Mouse (Mus musculus): Measurements from ENCODE around the gene Zkscan1. TPM values are rescaled to one million over a fixed set of nuclear protein-coding genes. Genes with fewer than 3 reads are reported as not detected.
"Not testable (repeated sequence)": the region's sequence is repeated elsewhere in the genome, so short reads cannot be mapped to it uniquely, and the experiment has no call there.

Zkscan1 gene
- polyA plus RNA-seq (2016; fragmentation: Nextera tagmentation; extraction: Ambion mirVana): 7.3 and 8.2 TPM in 2 replicates

GRCm38 (mm10) chr5:138084996-138085395 lies at the start of gene Zkscan1:
TSS of gene Zkscan1 (plus strand) at chr5:138085084.
- H3K4me1 ChIP-seq: peaks cover 51% of the 10 kb centered on the region

GRCm38 (mm10) chr5:138052894-138053293 lies 32.0 kb upstream of the Zkscan1 start, which contains the start of gene Smok3c:
TSS of gene Smok3c (plus strand) at chr5:138053194.
- H3K4me1 ChIP-seq; H3K4me3 ChIP-seq; ATAC-seq; H3K27me3 ChIP-seq (replicated peaks); H3K9me3 ChIP-seq (replicated peaks); H3K36me3 ChIP-seq; H3K27ac ChIP-seq; H3K4me2 ChIP-seq; H3K9ac ChIP-seq: not testable (repeated sequence)
- WGBS (ENCODE audit: insufficient replicate concordance): no CpG with 5 or more reads among the region's 5 CpGs

More at GRCm38 (mm10) chr5:138084996-138085395, at the start of gene Zkscan1:
- Histone ChIP-seq H3K27ac (peak within 1 kb of the TSS; percentile 83), H3K36me3 (peaks cover 15% of the 10 kb centered on the region), H3K4me3 (peak within 1 kb of the TSS; percentile 95), H3K4me2 (peak within 1 kb of the TSS; percentile 82), H3K9ac (peak within 1 kb of the TSS; percentile 94), H3K27me3 (replicated peaks) (no peaks in the 10 kb centered on the region), H3K9me3 (replicated peaks) (no peaks in the 10 kb centered on the region)
- WGBS (ENCODE audit: insufficient replicate concordance): under 1% methylated on average over 27 of the region's 27 CpGs
- ATAC-seq: peak; percentile 91

- Histone ChIP-seq H3K4me2 (no peak overlapping the region), H3K4me1 (no peaks in the 10 kb centered on the region), H3K9me3 (replicated peaks) (no peaks in the 10 kb centered on the region), H3K27ac (no peak overlapping the region), H3K9ac (no peak overlapping the region), H3K27me3 (replicated peaks) (no peaks in the 10 kb centered on the region), H3K4me3 (no peak overlapping the region), H3K36me3 (no peaks in the 10 kb centered on the region)
- no peak for ATAC-seq
- 85% methylated on average over 4 of the region's 4 CpGs for WGBS (ENCODE audit: insufficient replicate concordance)
Observed at GRCm38 (mm10) chr5:138073803-138074202, 11.1 kb upstream of the Zkscan1 start.

GRCm38 (mm10) chr5:138075684-138076083 lies 9.2 kb upstream of the Zkscan1 start:
- Histone ChIP-seq H3K4me3 (no peak overlapping the region), H3K27me3 (replicated peaks) (no peaks in the 10 kb centered on the region), H3K36me3 (no peaks in the 10 kb centered on the region), H3K9ac (no peak overlapping the region), H3K27ac (no peak overlapping the region), H3K4me2 (no peak overlapping the region), H3K4me1 (no peaks in the 10 kb centered on the region), H3K9me3 (replicated peaks) (no peaks in the 10 kb centered on the region)
- WGBS (ENCODE audit: insufficient replicate concordance): 51% methylated on average over 3 of the region's 3 CpGs
- no peak for ATAC-seq

GRCm38 (mm10) chr5:138076148-138076547 lies 8.7 kb upstream of the Zkscan1 start:
- Histone ChIP-seq H3K4me2 (no peak overlapping the region), H3K27me3 (replicated peaks) (no peaks in the 10 kb centered on the region), H3K27ac (no peak overlapping the region), H3K4me3 (no peak overlapping the region), H3K9ac (no peak overlapping the region), H3K4me1 (no peaks in the 10 kb centered on the region), H3K36me3 (no peaks in the 10 kb centered on the region), H3K9me3 (replicated peaks) (no peaks in the 10 kb centered on the region)
- 41% methylated on average over 2 of the region's 2 CpGs for WGBS (ENCODE audit: insufficient replicate concordance)
- ATAC-seq: no peak

GRCm38 (mm10) chr5:138080456-138080855 lies 4.4 kb upstream of the Zkscan1 start:
- Histone ChIP-seq H3K27ac (no peak overlapping the region), H3K4me2 (no peak overlapping the region), H3K36me3 (no peaks in the 10 kb centered on the region), H3K9me3 (replicated peaks) (no peaks in the 10 kb centered on the region), H3K4me3 (no peak overlapping the region), H3K27me3 (replicated peaks) (no peaks in the 10 kb centered on the region), H3K9ac (no peak overlapping the region), H3K4me1 (peaks cover 11% of the 10 kb centered on the region)
- ATAC-seq: no peak
- 68% methylated on average over 5 of the region's 5 CpGs for WGBS (ENCODE audit: insufficient replicate concordance)

- Histone ChIP-seq H3K4me1 (peaks cover 17% of the 10 kb centered on the region), H3K9me3 (replicated peaks) (no peaks in the 10 kb centered on the region), H3K27me3 (replicated peaks) (no peaks in the 10 kb centered on the region), H3K4me2 (no peak overlapping the region), H3K36me3 (no peaks in the 10 kb centered on the region), H3K9ac (no peak overlapping the region), H3K4me3 (no peak overlapping the region), H3K27ac (no peak overlapping the region)
- 66% methylated on average over 9 of the region's 9 CpGs for WGBS (ENCODE audit: insufficient replicate concordance)
- ATAC-seq: no peak
Observed at GRCm38 (mm10) chr5:138081446-138081845, 3.4 kb upstream of the Zkscan1 start.

GRCm38 (mm10) chr5:138083318-138083900 lies 1.5 kb upstream of the Zkscan1 start:
- Histone ChIP-seq H3K4me3 (no peak overlapping the region), H3K27ac (peak overlapping the region; percentile 83), H3K27me3 (replicated peaks) (no peaks in the 10 kb centered on the region), H3K4me1 (peaks cover 36% of the 10 kb centered on the region), H3K4me2 (no peak overlapping the region), H3K36me3 (peaks cover 15% of the 10 kb centered on the region), H3K9me3 (replicated peaks) (no peaks in the 10 kb centered on the region), H3K9ac (no peak overlapping the region)
- no peak for ATAC-seq
- WGBS (ENCODE audit: insufficient replicate concordance): 47% methylated on average over 2 of the region's 2 CpGs

GRCm38 (mm10) chr5:138083936-138084335 lies 948 bp upstream of the Zkscan1 start:
- WGBS (ENCODE audit: insufficient replicate concordance): 83% methylated on average over 2 of the region's 2 CpGs
- Histone ChIP-seq H3K4me1 (peaks cover 41% of the 10 kb centered on the region), H3K4me2 (peak overlapping the region; percentile 82; the same call in 1 of the 2 replicates), H3K36me3 (peaks cover 15% of the 10 kb centered on the region), H3K9ac (peak overlapping the region; percentile 24; the same call in 1 of the 2 replicates), H3K27ac (peak overlapping the region; percentile 83), H3K27me3 (replicated peaks) (no peaks in the 10 kb centered on the region), H3K9me3 (replicated peaks) (no peaks in the 10 kb centered on the region), H3K4me3 (no peak overlapping the region)
- ATAC-seq: no peak

- Histone ChIP-seq H3K9ac (peak overlapping the region; percentile 94), H3K4me2 (peak overlapping the region; percentile 82), H3K9me3 (replicated peaks) (no peaks in the 10 kb centered on the region), H3K27me3 (replicated peaks) (no peaks in the 10 kb centered on the region), H3K36me3 (peaks cover 15% of the 10 kb centered on the region), H3K4me3 (peak overlapping the region; percentile 95), H3K27ac (peak overlapping the region; percentile 83; the same call in 1 of the 2 replicates), H3K4me1 (peaks cover 47% of the 10 kb centered on the region)
- 28% methylated on average over 2 of the region's 2 CpGs for WGBS (ENCODE audit: insufficient replicate concordance)
- ATAC-seq: peak; percentile 80
Observed at GRCm38 (mm10) chr5:138084507-138084906, 377 bp upstream of the Zkscan1 start.

- WGBS (ENCODE audit: insufficient replicate concordance): under 1% methylated on average over 18 of the region's 18 CpGs
- no peak; the same call in 1 of the 2 replicates for ATAC-seq
- peak overlapping the region; percentile 82 for H3K4me2 ChIP-seq
- peaks cover 52% of the 10 kb centered on the region for H3K4me1 ChIP-seq
- peak overlapping the region; percentile 94 for H3K9ac ChIP-seq
- peak overlapping the region; percentile 95 for H3K4me3 ChIP-seq
- no peaks in the 10 kb centered on the region for H3K9me3 ChIP-seq (replicated peaks)
- peak overlapping the region; percentile 83 for H3K27ac ChIP-seq
- no peaks in the 10 kb centered on the region for H3K27me3 ChIP-seq (replicated peaks)
- H3K36me3 ChIP-seq: peaks cover 15% of the 10 kb centered on the region
Observed at GRCm38 (mm10) chr5:138085421-138085911, 582 bp downstream of the Zkscan1 start.

GRCm38 (mm10) chr5:138086842-138087241 lies 2.0 kb downstream of the Zkscan1 start:
- peaks cover 17% of the 10 kb centered on the region for H3K36me3 ChIP-seq
- peaks cover 52% of the 10 kb centered on the region for H3K4me1 ChIP-seq
- peak overlapping the region; percentile 82 for H3K4me2 ChIP-seq
- H3K27me3 ChIP-seq (replicated peaks): no peaks in the 10 kb centered on the region
- H3K4me3 ChIP-seq: no peak overlapping the region
- no peak for ATAC-seq
- H3K9me3 ChIP-seq (replicated peaks): no peaks in the 10 kb centered on the region
- peak overlapping the region; percentile 94; the same call in 1 of the 2 replicates for H3K9ac ChIP-seq
- WGBS (ENCODE audit: insufficient replicate concordance): 78% methylated on average over 3 of the region's 3 CpGs
- no peak overlapping the region for H3K27ac ChIP-seq

Measured in liver, embryonic 12.5 days (tissue).